Mouse (Mus musculus) bone marrow macrophage, adult 2 months (primary cell): ENCODE results near the gene Edem1.

Experiments used
- CTCF ChIP-seq: IDR thresholded peaks from 2 replicates; pipeline ENCODE4 v1.5.1; 2012; ENCODE audit warnings: low read depth, mild to moderate bottlenecking, low read length, moderate library complexity
- POLR2A ChIP-seq: IDR thresholded peaks from 2 replicates; pipeline ENCODE4 v1.6.1; 2012; ENCODE audit warnings: mild to moderate bottlenecking, low read depth, low read length, borderline replicate concordance

DNA sequence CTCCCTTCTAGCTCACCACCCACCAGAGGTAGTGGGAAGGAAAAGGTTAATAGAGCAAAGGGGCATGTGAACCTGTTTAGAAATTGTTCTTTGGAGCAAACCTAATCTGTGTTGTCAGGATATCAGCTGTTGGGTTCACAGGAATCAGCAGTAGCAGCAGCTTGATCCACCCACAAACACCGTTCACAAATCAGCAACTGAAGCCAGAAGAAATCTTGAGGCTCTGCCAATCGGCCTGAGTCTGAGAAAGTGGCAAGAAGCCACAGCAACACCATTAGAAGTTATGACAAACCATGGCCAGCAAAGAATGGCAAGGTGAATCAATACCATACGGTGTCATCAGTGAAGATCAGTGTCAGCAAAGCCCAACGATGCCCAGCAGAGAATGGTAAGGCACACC lies 42.8 kb downstream of the Edem1 start:
- TF ChIP-seq CTCF (no peak), POLR2A (no peak)
